Mouse (Mus musculus) embryonic facial prominence, embryonic 10.5 days (tissue): Measurements from ENCODE around the gene Tex46. TPM values are rescaled to one million over a fixed set of nuclear protein-coding genes. Genes with fewer than 3 reads are reported as not detected.

Experiments
- DNase-seq: peaks from one replicate; pipeline ENCODE4 v3.0.0-alpha.2; 2017; ENCODE audit warnings: low spot score
- H3K27ac ChIP-seq: fragments of 300-500 bp; sonication (generic); replicated peaks from 2 replicates; pipeline ENCODE4 v1.5.1; 2016; ENCODE audit warnings: mild to moderate bottlenecking
- H3K27me3 ChIP-seq: fragments of 300-500 bp; sonication (generic); replicated peaks from 2 replicates; pipeline ENCODE4 v1.6.1; 2016; ENCODE audit warnings: low read depth, mild to moderate bottlenecking; ENCODE audit not compliant: poor library complexity, severe bottlenecking
- H3K36me3 ChIP-seq: fragments of 300-500 bp; sonication (generic); replicated peaks from 2 replicates; pipeline ENCODE4 v1.6.1; 2016; ENCODE audit warnings: mild to moderate bottlenecking, moderate library complexity
- H3K4me1 ChIP-seq: fragments of 300-500 bp; sonication (generic); 2 replicates; pipeline ENCODE4 v1.6.1; 2016
- H3K4me3 ChIP-seq: fragments of 300-500 bp; sonication (generic); 2 replicates; pipeline ENCODE4 v1.5.1; 2016; ENCODE audit warnings: mild to moderate bottlenecking, moderate library complexity
- H3K9me3 ChIP-seq: fragments of 300-500 bp; sonication (generic); 2 replicates; pipeline ENCODE4 v1.6.1; 2016; ENCODE audit warnings: mild to moderate bottlenecking
- WGBS: fragments of 180-500 bp; shearing (Covaris S2); methylation state at CpG from one replicate; pipeline ENCODE4 v1.1.7; 2016; 5-methylcytosine and 5-hydroxymethylcytosine counted together
- polyA plus RNA-seq: library from polyadenylated mRNA; unstranded; fragments of >200 nt; fragmentation: Nextera tagmentation; extraction: Ambion mirVana; gene quantifications from 2 replicates; pipeline ENCODE4 v1.2.1, GENCODE M21; 2016

Tex46 gene
- polyA plus RNA-seq, 1 experiment from 2014 or later = not detected

DNA sequence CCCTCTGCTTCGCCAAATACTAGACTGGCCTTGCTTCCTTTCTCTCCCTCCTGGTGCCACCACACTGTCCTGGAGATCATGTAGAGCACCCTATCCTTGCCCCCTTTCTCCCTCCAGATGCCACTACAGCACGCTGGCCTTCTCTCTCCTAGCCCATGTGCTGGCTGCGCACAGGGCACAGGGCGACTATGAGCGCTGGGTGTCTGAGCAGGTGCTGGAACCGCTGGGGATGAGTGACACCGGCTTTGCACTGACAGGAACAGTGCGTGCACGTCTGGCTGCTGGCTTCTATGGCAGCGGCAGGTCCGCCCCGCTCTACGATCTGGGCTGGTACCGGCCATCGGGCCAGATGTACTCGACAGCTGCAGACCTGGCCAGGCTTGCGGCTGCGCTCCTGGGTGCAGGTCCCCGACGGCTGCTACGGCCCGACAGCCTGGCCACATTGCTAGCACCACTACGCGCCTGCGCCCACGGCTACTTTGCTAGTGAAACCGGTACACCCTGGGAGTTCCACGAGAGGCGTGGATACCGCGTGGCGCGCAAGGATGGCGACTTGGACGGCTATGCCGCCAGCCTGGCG, 26.8 kb downstream of the Tex46 start:
- Histone ChIP-seq H3K27me3 (peaks cover 56% of the 10 kb centered on the region), H3K9me3 (no peaks in the 10 kb centered on the region; the same call in 1 of the 2 replicates), H3K27ac (peak overlapping the region; percentile 77), H3K4me3 (peak overlapping the region; percentile 64), H3K4me1 (peaks cover 24% of the 10 kb centered on the region), H3K36me3 (no peaks in the 10 kb centered on the region)
- peak; percentile 35 for DNase-seq
- WGBS = 16% methylated on average over 37 of the region's 37 CpGs

DNA sequence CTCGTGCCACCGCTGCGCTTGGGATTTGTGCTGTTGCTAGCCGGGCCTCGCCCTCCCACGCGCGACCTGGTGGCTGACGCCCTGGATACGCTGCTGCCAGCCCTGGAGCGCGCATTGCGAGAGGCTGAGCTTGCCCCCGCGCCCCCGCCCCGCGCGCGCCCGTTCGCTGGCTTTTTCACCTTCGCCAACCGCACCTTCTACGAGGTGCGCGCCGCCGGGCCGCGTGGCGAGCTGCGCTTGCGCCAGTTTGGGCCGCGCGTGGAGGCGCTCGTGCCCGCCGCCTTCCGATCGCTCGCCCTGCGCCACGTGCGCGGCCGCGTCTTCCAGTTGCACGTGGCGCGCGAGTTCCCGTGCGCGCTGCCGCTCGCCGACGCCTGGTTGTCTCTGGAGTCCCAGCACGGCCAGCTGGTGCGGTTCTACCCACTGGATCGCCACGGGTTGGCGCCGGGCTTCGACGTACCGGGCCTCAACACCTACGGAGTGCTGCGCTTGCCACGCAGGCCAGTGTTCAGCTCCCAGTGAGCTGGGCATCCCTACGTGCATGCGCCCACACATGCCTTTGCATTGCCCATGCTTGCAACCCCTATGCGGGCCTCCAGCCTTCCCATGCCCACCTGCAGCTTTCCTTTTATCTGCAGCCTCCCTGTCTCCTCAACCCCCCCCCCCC, 27.5 kb downstream of the Tex46 start:
- Histone ChIP-seq H3K9me3 (no peaks in the 10 kb centered on the region; the same call in 1 of the 2 replicates), H3K4me1 (peaks cover 24% of the 10 kb centered on the region), H3K36me3 (no peaks in the 10 kb centered on the region), H3K27me3 (peaks cover 56% of the 10 kb centered on the region), H3K27ac (peak overlapping the region; percentile 77), H3K4me3 (peak overlapping the region; percentile 64)
- peak; percentile 61 for DNase-seq
- 3% methylated on average over 76 of the region's 76 CpGs for WGBS

DNA sequence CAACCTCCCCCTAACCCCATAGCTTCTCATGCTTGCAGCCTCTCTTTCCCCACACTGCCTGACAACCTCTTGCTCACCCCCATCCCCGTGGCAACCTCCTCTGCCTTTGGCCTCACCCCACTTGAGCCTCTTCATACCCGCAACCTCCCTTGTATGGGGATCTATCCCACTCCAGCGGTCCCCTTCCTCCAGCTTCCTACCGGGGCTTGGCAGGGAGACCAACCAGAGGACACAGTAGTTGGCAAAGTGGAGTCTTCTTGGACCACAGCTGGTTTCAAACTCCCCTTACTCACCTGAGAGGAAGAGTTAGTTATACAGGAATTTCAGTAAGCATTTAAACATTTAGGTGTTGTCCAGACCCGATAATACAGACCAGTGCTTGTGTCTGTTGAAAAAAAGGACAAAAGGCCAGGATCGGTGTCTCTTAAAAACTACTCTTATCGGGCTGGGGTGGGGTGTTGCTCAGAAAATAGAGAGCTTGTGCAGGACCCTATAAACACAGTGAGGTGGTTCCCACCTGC, 28.1 kb downstream of the Tex46 start:
- WGBS = 31% methylated on average over 7 of the region's 7 CpGs
- Histone ChIP-seq H3K4me3 (peak overlapping the region; percentile 64), H3K9me3 (no peaks in the 10 kb centered on the region; the same call in 1 of the 2 replicates), H3K36me3 (no peaks in the 10 kb centered on the region), H3K4me1 (peaks cover 24% of the 10 kb centered on the region), H3K27ac (no peak overlapping the region), H3K27me3 (peaks cover 56% of the 10 kb centered on the region)
- no peak for DNase-seq

DNA sequence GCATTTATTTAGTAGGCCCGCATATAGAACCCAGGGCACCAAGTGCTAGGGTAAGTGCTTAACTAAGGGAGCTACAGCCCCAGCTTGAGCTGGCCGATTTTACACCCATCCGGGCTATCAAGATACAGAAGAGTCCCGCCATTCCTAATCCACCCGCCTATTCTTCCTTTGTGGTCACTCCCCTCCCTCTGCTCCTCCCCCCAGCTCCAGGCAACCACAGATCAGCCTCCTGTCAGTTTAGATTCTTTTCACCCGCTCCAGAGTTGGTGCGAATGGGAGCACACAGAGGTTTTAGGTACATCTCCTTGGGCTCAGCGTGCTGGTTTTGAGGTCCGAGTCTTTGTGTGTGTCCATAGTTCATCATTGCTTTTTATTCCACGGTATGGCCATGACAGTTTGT, 28.7 kb downstream of the Tex46 start:
- H3K27ac ChIP-seq = peak overlapping the region; percentile 52; the same call in 1 of the 2 replicates
- no peaks in the 10 kb centered on the region; the same call in 1 of the 2 replicates for H3K9me3 ChIP-seq
- H3K36me3 ChIP-seq = no peaks in the 10 kb centered on the region
- peak; percentile 64 for DNase-seq
- H3K27me3 ChIP-seq = peaks cover 56% of the 10 kb centered on the region
- peak overlapping the region; percentile 64 for H3K4me3 ChIP-seq
- 8% methylated on average over 10 of the region's 10 CpGs for WGBS
- peaks cover 24% of the 10 kb centered on the region for H3K4me1 ChIP-seq

DNA sequence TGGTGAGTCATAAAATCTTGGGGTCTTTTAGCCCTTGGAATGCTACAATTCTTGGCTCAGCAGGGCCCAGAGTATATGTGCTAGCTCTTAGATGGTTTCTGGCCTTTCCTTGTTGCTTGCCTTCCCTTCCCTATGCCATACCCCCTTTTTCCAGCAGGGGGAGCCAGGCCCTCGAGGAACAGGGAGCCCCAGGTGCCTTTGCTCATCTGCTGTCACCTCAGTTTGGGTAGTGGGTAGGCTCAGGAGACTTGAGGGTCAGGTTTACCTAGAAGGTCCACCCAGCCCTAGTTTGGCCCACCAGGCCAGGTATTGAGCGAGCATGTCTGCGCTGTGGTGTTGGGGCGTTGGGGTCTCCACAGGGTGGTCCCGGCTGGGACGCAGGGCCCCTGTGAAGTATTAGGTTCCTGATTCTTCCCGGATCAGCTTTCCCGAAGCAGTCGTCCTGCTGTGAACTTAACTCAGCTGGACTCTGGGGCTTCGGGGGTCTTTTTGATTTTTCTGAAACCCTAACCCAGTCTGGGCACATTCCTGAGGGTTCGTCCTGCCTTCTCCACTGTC, 38.8 kb downstream of the Tex46 start:
- peaks cover 36% of the 10 kb centered on the region for H3K4me1 ChIP-seq
- H3K27ac ChIP-seq = peak overlapping the region; percentile 32
- no peaks in the 10 kb centered on the region; the same call in 1 of the 2 replicates for H3K27me3 ChIP-seq
- H3K4me3 ChIP-seq = peak overlapping the region; percentile 30
- DNase-seq = peak; percentile 88
- H3K9me3 ChIP-seq = no peaks in the 10 kb centered on the region
- peaks cover 22% of the 10 kb centered on the region for H3K36me3 ChIP-seq
- WGBS = 12% methylated on average over 11 of the region's 11 CpGs

DNA sequence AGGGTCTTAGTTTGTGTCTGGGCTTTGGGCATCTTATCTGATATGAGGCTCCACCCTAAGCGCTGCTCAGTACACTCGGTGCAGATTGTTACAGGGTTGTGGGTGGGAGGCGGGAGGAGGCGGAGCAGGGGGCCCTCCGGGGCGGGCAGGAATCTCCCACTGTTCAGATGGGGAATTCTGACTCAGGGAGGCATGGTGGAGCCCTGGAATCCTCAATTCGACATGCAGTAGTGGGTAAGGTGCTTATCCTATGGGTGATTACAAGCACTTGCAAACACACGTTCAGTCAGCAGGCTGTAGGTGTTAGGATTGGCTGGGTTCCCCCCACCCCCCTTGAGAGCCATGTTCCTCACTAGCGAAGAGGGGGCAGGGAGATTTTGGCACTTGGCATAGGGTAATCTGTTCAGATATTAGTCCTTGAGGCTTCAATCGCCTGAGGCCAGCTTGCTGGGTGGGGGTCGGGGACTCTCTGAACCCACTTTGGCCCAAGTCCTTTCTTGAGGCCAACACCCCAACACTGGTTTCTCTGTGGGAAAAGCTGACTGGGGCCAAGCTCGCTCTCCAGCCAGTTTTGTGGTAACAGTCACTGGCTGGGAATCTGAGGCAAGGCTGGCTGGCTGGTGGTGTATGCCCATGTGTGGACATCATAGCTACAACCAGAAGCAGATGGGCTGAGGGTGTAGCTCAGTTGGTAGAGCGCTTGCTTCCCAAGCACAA, 39.4 kb downstream of the Tex46 start:
- Histone ChIP-seq H3K4me3 (peak overlapping the region; percentile 30; the same call in 1 of the 2 replicates), H3K27me3 (no peaks in the 10 kb centered on the region; the same call in 1 of the 2 replicates), H3K27ac (peak overlapping the region; percentile 32), H3K4me1 (peaks cover 36% of the 10 kb centered on the region), H3K9me3 (no peaks in the 10 kb centered on the region), H3K36me3 (peaks cover 28% of the 10 kb centered on the region)
- peak; percentile 47 for DNase-seq
- WGBS = 38% methylated on average over 13 of the region's 13 CpGs

DNA sequence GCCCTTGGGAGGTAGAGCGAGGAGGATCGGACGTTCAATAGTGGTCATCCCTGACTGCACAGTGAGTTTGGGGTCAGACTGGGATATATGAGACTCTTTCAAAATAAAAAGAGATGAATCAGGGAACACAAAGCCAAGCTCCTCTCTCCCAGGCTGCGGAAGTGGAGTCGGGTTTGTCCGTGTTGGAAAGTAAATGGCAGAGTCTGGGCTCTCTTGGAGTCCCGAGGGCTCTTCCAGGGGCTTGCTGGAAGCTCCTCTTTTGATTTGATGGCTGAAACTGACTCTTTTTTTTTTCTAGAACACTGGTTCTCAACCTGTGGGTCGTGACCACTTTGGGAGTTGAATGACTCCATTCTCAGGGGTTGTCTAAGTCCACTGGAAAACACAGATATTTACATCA, 40.0 kb downstream of the Tex46 start:
- no peak for DNase-seq
- no peaks in the 10 kb centered on the region for H3K9me3 ChIP-seq
- H3K27ac ChIP-seq = no peak overlapping the region
- no peaks in the 10 kb centered on the region; the same call in 1 of the 2 replicates for H3K27me3 ChIP-seq
- H3K4me3 ChIP-seq = no peak overlapping the region
- WGBS = 84% methylated on average over 8 of the region's 8 CpGs
- peaks cover 36% of the 10 kb centered on the region for H3K4me1 ChIP-seq
- peaks cover 35% of the 10 kb centered on the region for H3K36me3 ChIP-seq

DNA sequence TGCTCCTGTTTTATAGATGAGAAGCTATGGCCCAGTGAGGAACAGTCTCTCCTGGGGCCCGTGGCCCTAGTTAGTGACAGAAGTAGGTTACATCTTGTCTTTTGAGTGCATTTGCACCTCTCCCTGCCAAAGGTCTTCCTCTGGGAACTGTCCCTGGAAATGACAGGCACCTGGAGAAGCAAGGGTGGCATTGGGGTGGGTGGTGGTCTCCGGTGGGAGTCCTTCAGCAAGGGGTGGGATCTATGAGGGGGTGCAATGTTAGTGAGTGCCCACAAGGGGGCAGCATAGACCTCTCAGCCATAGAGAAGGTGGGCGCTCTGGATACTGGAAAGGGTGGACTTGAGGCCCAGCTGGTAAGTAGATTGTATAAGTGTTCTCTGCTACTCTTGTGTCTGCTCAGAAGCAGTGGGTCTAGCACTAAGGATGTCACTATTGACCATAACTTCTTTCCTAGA, 41.1 kb downstream of the Tex46 start:
- Histone ChIP-seq H3K36me3 (peaks cover 46% of the 10 kb centered on the region), H3K9me3 (no peaks in the 10 kb centered on the region), H3K4me3 (no peak overlapping the region), H3K4me1 (peaks cover 36% of the 10 kb centered on the region), H3K27me3 (no peaks in the 10 kb centered on the region; the same call in 1 of the 2 replicates), H3K27ac (no peak overlapping the region)
- 64% methylated on average over 3 of the region's 3 CpGs for WGBS
- DNase-seq = peak; percentile 71

DNA sequence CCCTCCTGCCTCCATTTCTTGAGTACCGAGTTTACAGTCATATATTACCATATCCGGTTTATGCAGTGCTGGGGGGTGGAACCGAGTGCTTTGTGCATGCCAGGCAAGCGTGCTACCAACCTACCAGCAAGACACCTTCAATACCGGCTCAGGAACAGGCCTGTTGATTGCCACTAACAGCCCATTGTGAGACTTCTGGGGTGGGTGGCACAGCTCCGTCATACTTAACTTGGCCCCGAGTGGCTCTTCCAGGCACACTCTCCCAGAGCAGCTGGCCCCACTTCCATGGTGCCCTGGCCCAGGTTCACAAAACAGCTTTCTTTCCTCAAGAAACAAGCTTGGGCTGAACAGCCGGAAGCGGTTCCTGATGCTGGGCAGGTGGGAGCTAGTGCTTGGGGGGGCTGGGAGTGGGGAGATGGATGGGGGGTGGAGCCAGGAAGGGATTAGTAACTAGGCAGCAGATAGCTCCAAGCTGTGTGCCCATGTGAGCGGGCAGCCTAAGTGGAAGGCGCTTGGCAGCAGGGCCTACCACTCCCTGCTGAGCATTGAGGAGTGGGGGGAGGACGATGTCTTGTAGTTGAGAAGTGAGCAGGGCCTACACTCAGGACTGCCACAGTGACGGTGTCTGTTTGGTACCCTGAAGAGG, 41.8 kb downstream of the Tex46 start:
- H3K27ac ChIP-seq = peak overlapping the region; percentile 2
- H3K27me3 ChIP-seq = no peaks in the 10 kb centered on the region; the same call in 1 of the 2 replicates
- no peak overlapping the region for H3K4me3 ChIP-seq
- DNase-seq = no peak
- H3K9me3 ChIP-seq = no peaks in the 10 kb centered on the region
- peaks cover 52% of the 10 kb centered on the region for H3K36me3 ChIP-seq
- WGBS = 79% methylated on average over 13 of the region's 13 CpGs
- H3K4me1 ChIP-seq = peaks cover 36% of the 10 kb centered on the region

DNA sequence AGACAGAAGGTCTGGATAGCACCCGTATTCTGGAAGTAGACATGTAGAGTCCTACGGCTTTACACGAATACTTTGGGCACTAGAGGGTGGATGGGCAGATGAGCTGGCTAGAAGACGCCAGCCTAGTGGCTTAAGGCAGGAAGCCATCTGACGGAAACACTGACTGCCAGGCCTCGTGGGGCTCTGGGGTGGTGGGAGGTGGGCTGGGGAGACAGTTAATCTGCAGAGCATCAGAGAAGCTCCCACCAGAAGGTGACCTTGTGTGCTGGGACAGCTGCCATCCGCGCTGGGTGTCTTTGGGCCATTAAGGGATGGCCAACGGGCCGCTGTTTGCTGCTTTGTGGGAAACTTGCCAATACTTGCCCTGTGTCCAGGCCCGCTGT, 42.3 kb downstream of the Tex46 start:
- Histone ChIP-seq H3K36me3 (peaks cover 57% of the 10 kb centered on the region), H3K4me1 (peaks cover 36% of the 10 kb centered on the region), H3K27me3 (no peaks in the 10 kb centered on the region; the same call in 1 of the 2 replicates), H3K27ac (peak overlapping the region; percentile 2), H3K4me3 (no peak overlapping the region), H3K9me3 (no peaks in the 10 kb centered on the region)
- DNase-seq = no peak
- WGBS = 83% methylated on average over 11 of the region's 11 CpGs

DNA sequence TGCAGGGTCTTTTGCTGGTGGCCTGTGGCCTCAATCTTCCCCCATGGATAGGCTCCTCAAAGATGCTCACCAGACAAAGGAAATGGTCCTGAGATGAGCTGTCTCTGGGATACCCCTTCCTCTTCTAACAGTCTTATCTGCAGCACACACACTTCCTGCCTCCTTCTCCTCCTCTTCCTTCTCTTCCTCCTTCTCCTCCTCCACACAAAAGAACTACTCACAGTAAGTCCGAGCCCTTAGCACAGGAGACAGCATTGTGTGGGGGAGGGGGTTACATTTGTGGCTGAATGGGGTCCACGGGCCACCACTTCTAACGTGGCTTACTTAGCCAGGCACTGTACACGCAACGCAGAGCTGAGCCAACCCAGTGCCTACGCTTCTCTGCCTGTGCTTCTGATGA, 42.8 kb downstream of the Tex46 start:
- Histone ChIP-seq H3K27me3 (no peaks in the 10 kb centered on the region; the same call in 1 of the 2 replicates), H3K4me1 (peaks cover 36% of the 10 kb centered on the region), H3K4me3 (no peak overlapping the region), H3K27ac (peak overlapping the region; percentile 2; the same call in 1 of the 2 replicates), H3K36me3 (peaks cover 62% of the 10 kb centered on the region), H3K9me3 (no peaks in the 10 kb centered on the region)
- WGBS = 54% methylated on average over 6 of the region's 6 CpGs
- DNase-seq = no peak
